Mouse (Mus musculus): ENCODE data around the gene Adamts17.

Gene Adamts17

GRCm38 (mm10) chr7:66976371-66976770, 136.8 kb downstream of the Adamts17 start:
- DNase-seq = no peak

- no peak for DNase-seq
Measured at GRCm38 (mm10) chr7:66981591-66981990, 142.1 kb downstream of the Adamts17 start.

GRCm38 (mm10) chr7:66982084-66982483, 142.5 kb downstream of the Adamts17 start:
- no peak for DNase-seq

GRCm38 (mm10) chr7:66987671-66988070, 148.1 kb downstream of the Adamts17 start:
- no peak for DNase-seq

DNA sequence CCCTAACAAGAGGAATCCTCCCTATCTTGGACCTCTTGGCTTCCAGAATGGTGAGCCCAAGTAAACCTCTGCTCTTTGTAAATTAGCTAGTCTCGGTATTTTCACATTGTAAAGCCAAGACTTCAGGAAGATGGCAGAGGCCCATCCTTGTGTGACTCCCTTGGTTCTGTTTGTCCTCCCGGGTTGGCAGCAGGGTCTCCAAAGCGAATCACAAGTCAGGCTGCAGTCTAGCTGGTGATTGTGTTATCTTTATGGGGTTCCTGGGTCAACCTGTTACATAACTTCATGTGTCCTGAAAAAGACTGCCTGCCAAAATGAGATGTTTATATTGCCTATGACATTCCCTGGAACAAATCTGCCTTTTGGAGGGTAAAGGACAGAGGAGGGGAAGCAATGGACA, 148.9 kb downstream of the Adamts17 start:
- DNase-seq = no peak

DNA sequence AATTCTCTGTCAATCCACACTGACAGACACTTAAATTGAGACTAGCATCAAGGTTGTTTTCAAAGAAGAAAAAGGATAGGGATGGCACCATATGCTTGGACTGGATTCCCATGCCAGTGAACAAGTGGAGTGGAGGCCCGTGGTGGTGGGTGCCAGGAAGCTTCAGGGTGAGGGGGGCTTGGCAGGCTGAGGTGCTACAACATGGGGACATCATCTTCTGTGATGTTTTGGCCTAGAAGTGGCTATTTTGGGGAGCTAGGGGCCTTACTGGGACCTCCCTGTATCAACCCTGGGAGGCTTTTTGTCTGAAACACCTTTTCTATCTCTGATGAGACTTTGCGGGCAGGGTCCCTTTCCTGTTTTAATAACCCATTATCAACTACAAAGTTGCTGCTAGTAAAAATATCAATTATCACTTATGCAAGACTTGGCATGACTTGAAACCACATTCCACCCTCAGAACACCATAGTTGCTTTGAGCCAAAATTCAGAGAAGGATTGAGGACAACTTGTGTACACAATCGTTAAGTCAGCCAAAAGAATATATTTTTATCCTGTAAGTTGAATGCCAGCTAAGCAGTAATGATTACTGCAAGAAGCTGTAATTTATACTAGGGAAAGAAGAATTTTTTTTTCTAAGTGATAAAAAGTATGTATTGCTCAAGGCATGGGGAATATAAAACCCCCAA, 150.0 kb downstream of the Adamts17 start:
- no peak for DNase-seq

DNA sequence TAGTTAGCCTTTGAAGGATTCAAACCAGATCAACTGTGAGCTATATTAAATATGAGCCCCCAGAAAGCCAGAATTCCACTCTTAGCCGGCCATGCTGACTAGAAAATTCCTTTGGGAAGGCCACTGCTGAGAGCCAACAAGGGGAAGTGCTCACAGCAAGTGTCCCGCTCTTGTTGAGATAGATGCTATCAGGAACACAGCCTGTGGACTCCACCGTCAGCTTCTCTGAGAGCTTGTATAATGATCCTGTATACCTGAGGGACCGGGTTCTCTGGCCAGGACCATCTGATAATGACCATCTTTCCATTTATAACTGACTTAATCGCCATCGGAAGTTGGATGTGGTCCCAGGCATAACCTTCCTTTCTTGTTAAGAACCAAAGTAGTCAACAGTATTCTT, 159.3 kb downstream of the Adamts17 start:
- DNase-seq = no peak

DNA sequence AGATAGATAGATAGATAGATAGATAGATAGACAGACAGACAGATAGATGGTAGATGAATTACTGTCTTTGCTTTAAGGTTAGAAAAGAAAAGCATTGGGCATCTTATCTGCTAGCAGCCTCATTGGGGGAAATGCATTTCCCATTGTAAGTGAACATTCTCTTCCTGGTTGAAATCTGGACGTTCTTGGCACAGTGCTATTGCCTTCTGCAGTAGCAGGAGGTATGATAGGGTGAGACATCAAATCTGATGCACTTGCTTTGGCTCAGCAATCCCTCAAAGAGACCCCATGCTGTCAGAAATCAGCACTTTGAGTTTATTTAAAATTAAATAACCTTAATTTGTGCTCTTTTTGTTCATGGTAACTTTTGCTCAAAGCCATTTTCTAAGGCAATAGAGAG, 164.1 kb downstream of the Adamts17 start:
- DNase-seq = no peak

DNA sequence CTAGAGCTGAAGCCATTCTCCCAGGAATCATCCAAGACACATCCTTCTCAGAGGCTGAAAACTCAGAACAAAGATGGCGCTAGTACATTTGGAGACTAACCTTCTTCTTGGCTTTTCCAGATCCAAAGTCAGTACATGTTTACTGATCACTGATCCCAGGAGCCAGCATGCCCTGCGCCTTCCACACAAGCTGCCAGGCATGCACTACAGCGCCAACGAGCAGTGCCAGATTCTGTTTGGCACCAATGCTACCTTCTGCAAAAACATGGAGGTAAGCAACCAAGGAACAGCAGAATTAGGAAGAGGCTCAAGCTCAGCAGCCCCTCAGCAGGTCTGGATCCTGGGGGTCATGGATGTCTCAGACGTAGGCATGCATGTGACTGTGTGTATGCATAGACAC, 164.7 kb downstream of the Adamts17 start:
- no peak for DNase-seq

- DNase-seq = no peak
Measured at GRCm38 (mm10) chr7:67009841-67010240, 170.3 kb downstream of the Adamts17 start.

- DNase-seq = no peak
Measured at GRCm38 (mm10) chr7:67012011-67012751, 172.6 kb downstream of the Adamts17 start.

- DNase-seq = no peak
Measured at GRCm38 (mm10) chr7:67013211-67013895, 173.8 kb downstream of the Adamts17 start.

- no peak for DNase-seq
Measured at GRCm38 (mm10) chr7:67019937-67020336, 180.4 kb downstream of the Adamts17 start.

GRCm38 (mm10) chr7:67026114-67027070, 186.9 kb downstream of the Adamts17 start:
- no peak for DNase-seq

DNA sequence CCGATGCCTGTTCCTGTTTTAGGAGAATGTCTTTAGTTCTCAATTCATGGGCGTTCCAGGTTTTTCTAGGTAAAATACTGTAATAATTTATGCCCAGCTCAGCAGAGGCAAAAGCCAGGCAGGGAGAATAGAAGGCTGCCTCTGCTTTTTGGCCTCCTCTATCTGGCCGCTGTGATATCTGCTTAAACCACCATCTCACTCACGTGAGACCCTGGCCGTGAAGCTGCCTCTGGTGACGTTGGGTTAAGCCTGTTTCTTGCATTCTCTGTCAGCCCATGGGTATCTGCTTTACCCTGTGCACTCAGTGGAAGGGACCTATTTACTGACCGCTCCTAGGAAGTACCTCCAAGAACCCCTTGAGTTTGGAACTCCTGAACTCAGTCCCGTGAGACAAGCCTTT, 187.7 kb downstream of the Adamts17 start:
- no peak for DNase-seq

GRCm38 (mm10) chr7:67027696-67028095, 188.2 kb downstream of the Adamts17 start:
- no peak for DNase-seq

DNA sequence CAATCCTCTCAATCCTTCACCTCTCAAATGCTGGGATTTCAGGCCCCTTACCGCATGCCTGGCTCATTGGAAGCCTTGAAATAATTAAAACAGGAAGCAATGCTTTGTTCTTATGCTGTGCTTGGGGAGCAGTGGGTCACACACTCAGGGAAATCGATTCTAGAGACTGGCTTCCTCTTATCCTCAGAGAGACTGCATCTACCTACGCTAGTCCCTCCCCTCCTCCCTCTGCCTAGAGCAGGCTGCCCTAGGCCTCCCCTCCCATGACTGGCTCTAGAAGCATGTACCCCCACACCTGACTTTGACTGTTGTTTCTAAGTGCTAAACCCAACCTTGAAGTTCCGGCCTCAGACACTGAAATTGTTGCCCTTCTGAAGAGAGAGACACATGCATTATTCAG, 189.4 kb downstream of the Adamts17 start:
- DNase-seq = no peak

DNA sequence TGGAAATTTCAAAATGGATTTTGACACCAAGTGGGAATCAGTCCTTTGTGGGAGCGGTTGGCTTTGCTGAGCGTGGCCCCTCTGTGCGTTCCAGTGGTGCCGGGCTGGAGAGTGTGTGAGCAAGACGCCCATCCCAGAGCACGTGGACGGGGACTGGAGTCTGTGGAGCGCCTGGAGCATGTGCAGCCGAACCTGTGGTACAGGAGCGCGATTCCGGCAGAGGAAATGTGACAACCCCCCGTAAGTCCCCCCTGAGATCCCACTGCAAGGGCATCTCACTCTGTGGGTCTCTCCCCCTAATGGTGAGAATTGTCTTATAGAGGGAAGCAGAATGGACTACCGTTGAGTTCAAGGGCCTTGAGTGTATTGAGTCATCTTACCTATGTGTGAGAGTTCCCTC, 189.9 kb downstream of the Adamts17 start:
- no peak for DNase-seq

DNA sequence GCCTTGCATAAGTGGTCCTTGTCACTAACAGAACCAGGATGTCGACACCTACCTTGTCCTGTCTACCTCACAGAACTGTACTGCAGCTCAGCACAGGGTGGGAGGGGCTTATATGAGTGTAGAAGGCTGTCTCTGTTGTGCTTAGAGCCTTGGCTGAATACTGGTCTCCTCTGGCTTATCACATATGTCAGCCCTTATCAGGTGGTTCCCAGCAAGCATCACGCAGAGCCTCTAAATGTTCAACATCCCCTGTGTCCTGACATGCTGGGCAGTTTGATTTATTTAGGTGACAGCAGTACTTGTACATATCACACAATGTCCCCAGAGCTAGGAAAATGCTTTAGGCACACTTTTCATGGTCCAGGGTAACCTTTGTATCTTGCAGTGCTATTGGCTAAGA, 191.7 kb downstream of the Adamts17 start:
- DNase-seq = no peak

DNA sequence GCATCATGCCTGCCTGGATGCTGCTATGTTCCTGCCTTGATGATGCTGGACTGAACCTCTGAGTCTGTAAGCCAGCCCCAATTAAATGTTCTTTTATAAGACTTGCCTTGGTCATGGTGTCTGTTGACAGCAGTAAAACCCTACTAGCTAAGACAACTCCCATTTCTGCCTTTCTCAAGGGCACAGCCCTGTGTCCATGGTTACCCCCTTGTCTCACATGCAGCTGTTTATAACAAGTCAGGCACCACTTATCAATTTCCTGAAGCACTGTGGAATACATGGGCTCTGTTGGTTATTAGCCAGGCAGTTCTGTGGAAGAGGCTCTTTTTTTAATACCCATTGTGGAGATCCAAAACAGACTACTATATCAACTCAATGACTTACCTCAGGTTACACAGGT, 193.1 kb downstream of the Adamts17 start:
- no peak for DNase-seq

GRCm38 (mm10) chr7:67034369-67034768, 194.8 kb downstream of the Adamts17 start:
- peak; percentile 34 for DNase-seq

DNA sequence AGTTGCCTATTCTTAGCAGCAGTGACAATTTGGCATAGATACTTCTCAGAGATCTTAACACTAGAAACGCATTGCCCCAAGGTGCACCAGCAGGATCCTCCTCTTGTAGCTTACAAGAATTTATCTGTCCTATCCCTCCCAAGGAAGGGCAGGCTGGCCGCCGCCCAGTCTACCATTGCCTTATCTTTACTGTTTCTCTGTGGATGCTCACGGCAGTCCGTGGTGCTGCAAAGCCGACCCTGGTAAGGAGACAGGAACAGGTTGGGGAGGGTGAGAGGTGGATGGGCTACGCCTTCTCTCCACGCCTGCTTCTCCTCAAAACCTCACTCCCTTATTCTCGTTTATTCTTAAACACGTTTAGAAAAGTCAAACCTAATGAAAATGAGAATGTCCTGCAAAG, 195.7 kb downstream of the Adamts17 start:
- DNase-seq = no peak

GRCm38 (mm10) chr7:67035661-67036060, 196.1 kb downstream of the Adamts17 start:
- no peak for DNase-seq

Data from kidney, adult 9 months (tissue).